Mouse (Mus musculus) neural tube, embryonic 15.5 days (tissue): ENCODE data around the gene Aym1. TPM values are rescaled to one million over a fixed set of nuclear protein-coding genes. Genes with fewer than 3 reads are reported as not detected.
"Not testable (repeated sequence)": the region's sequence is repeated elsewhere in the genome, so short reads cannot be mapped to it uniquely, and the experiment has no call there.

ENCODE experiments used
- ATAC-seq: fragments of 200-750 bp; cut with Nextera tagmentation; 2 replicates; pipeline ENCODE4 v1.8.0; 2017; ENCODE audit warnings: mild to moderate bottlenecking, moderate TSS enrichment, moderate library complexity; ENCODE audit not compliant: low FRiP score
- H3K27ac ChIP-seq: fragments of 300-500 bp; sonication (generic); replicated peaks from 2 replicates; pipeline ENCODE4 v1.5.1; 2015; ENCODE audit warnings: mild to moderate bottlenecking, inconsistent platforms
- H3K27me3 ChIP-seq: fragments of 300-500 bp; sonication (generic); replicated peaks from 2 replicates; pipeline ENCODE4 v1.6.1; 2015; ENCODE audit warnings: inconsistent platforms
- H3K36me3 ChIP-seq: fragments of 300-500 bp; sonication (generic); 2 replicates; pipeline ENCODE4 v1.6.1; 2015; ENCODE audit warnings: inconsistent platforms
- H3K4me1 ChIP-seq: fragments of 300-500 bp; sonication (generic); 2 replicates; pipeline ENCODE4 v1.6.1; 2015; ENCODE audit warnings: inconsistent platforms
- H3K4me2 ChIP-seq: fragments of 300-500 bp; sonication (generic); 2 replicates; pipeline ENCODE4 v1.6.1; 2015; ENCODE audit warnings: inconsistent platforms, mild to moderate bottlenecking, moderate library complexity
- H3K4me3 ChIP-seq: fragments of 300-500 bp; sonication (generic); replicated peaks from 2 replicates; pipeline ENCODE4 v1.5.1; 2015; ENCODE audit warnings: mild to moderate bottlenecking, inconsistent platforms
- H3K9ac ChIP-seq: fragments of 300-500 bp; sonication (generic); replicated peaks from 2 replicates; pipeline ENCODE4 v1.6.1; 2015; ENCODE audit warnings: mild to moderate bottlenecking, inconsistent platforms
- H3K9me3 ChIP-seq: fragments of 300-500 bp; sonication (generic); replicated peaks from 2 replicates; pipeline ENCODE4 v1.6.1; 2016; ENCODE audit warnings: inconsistent platforms
- WGBS: fragments of 180-500 bp; shearing (Covaris S2); methylation state at CpG from one replicate; pipeline ENCODE4 v1.1.7; 2015; ENCODE audit warnings: mixed read lengths; 5-methylcytosine and 5-hydroxymethylcytosine counted together
- polyA plus RNA-seq: library from polyadenylated mRNA; unstranded; fragments of >200 nt; fragmentation: Nextera tagmentation; extraction: Ambion mirVana; gene quantifications from 2 replicates; pipeline ENCODE4 v1.2.1, GENCODE M21; 2015

Aym1 gene
- polyA plus RNA-seq, 1 experiment from 2014 or later = not detected

DNA sequence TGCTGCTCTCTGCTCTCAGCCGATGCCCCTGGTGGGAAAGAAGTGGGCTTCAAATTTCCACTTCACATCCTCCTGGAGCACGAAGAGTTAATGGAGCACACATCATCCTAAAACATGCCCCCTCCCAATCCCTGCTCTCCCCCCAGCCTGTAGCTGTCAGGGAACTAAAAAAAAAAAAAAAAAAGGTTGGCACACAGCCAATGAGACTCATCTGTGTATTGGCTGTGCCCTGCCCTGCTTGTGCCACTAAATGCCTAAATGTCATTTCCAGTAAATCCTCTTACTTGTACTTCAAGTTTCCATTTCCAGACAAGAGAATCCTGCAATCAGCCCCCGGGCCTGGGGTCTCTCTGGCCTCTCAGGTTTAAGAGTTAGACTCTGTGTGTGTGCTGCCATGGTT is 562 bp downstream of the Aym1 start:
- no peaks in the 10 kb centered on the region for H3K36me3 ChIP-seq
- peaks cover 23% of the 10 kb centered on the region for H3K4me1 ChIP-seq
- ATAC-seq = no peak
- WGBS = 50% methylated on average over 3 of the region's 3 CpGs
- no peak overlapping the region for H3K27ac ChIP-seq
- H3K4me3 ChIP-seq = no peak overlapping the region
- H3K27me3 ChIP-seq = peaks cover 9% of the 10 kb centered on the region; the same call in 1 of the 2 replicates
- no peak overlapping the region for H3K9ac ChIP-seq
- no peaks in the 10 kb centered on the region for H3K9me3 ChIP-seq
- no peak overlapping the region for H3K4me2 ChIP-seq

DNA sequence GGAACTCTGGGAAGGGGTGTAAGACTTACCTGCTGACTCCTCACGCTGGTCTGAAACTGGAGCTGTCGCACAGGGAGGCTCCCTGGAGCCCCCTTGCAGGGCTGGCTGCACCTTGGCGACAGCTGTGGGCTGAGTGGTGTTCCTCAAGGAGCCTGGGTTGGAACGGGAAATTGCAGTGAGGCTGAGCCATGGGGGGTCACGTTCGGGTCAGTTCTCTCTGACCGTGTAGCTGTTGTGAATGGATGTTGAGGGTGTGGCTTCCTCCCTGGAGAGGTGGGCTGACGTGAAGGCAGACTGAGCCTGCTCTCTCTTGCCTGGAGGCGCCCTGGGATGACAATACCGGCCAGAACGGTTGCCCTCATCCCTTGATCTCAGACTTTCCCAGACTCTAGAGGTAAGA is 1.7 kb downstream of the Aym1 start:
- peaks cover 7% of the 10 kb centered on the region; the same call in 1 of the 2 replicates for H3K27me3 ChIP-seq
- no peak overlapping the region for H3K4me2 ChIP-seq
- peaks cover 23% of the 10 kb centered on the region for H3K4me1 ChIP-seq
- WGBS = 4% methylated on average over 11 of the region's 11 CpGs
- no peak overlapping the region for H3K4me3 ChIP-seq
- H3K9ac ChIP-seq = no peak overlapping the region
- ATAC-seq = no peak
- H3K27ac ChIP-seq = no peak overlapping the region
- no peaks in the 10 kb centered on the region for H3K36me3 ChIP-seq
- no peaks in the 10 kb centered on the region for H3K9me3 ChIP-seq

DNA sequence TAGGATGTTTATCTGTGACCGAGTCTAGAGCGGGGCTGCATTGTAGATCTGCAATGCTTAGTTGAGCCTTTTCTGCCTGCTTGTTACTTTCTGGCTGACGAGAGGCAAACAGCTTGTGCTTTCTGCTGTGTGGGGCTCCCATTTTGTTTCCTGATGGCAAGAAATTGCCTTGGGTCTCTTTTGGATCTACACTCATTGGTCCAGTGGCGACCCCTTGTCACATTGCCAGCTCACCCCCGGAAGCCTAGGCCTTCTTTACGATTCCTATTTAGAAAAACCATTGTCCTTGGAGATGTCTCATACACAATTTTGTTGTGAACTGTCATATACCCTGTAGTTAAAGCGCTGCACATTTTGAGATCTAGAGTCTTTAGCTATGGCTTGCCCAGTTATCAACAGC is 4.2 kb downstream of the Aym1 start:
- Histone ChIP-seq H3K4me3 (no peak overlapping the region), H3K27ac (no peak overlapping the region), H3K36me3 (no peaks in the 10 kb centered on the region), H3K9me3 (no peaks in the 10 kb centered on the region), H3K27me3 (peaks cover 6% of the 10 kb centered on the region), H3K4me1 (peaks cover 23% of the 10 kb centered on the region), H3K9ac (no peak overlapping the region), H3K4me2 (no peak overlapping the region)
- no peak for ATAC-seq
- WGBS = 56% methylated on average over 7 of the region's 7 CpGs

DNA sequence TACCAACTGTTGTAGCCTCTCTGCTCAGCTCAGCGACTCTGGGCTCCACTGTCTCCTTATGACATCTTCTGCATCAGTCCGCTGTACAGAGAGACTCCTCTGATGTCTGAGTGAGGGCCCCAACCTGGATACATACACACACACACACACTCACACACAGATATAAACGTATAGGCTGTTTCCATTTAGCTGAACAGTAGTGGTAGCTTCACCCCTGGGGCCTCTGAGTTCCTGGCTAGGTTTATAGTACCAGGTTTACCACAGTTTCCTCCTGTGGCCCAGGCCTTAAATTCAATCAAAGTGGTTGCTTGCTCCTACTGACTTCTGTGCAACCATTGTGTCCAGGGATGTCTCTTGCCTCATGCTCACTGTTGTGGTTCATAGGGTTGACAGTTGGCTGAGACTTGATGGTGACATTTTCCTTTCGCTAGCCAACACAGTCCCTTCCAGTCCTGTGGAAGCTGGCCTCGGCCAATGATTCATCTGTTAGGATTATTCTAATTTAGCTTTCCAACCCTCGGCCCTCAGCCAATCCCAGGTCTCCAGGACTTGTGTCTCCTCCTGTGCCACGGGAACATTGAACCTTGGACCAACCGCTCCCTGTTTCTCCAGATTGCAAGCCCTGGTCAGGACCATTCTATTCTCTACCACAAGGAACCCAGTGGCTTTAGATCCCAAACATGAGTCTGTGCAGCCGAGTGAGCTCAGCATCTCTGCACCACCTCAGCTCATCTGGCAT is 5.3 kb downstream of the Aym1 start:
- H3K36me3 ChIP-seq = no peaks in the 10 kb centered on the region
- peaks cover 6% of the 10 kb centered on the region for H3K27me3 ChIP-seq
- no peak overlapping the region for H3K27ac ChIP-seq
- ATAC-seq = no peak
- H3K4me2 ChIP-seq = no peak overlapping the region
- H3K4me3 ChIP-seq = no peak overlapping the region
- H3K4me1 ChIP-seq = peaks cover 16% of the 10 kb centered on the region
- WGBS = 83% methylated on average over 9 of the region's 9 CpGs
- no peak overlapping the region for H3K9ac ChIP-seq
- no peaks in the 10 kb centered on the region for H3K9me3 ChIP-seq

DNA sequence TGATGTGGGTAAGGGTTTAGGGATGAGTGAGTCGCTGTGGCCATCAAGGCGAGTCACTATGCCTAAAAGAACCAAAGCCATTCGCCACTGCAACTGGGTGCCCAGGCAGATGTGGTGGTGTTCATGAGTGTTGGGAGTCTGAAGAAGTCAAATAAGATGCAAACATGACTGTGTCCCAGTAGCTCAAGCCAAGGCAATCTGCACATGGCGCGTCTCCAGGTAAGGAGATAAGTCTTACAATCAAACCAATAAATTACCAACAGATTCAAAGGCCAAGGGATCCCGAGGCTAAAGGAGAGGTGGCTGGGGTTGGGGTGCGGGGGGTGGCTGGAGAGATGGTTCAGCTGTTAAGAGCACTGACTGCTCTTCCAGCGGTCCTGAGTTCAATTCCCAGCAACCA is 6.1 kb downstream of the Aym1 start:
- no peaks in the 10 kb centered on the region for H3K9me3 ChIP-seq
- H3K4me1 ChIP-seq = peaks cover 11% of the 10 kb centered on the region
- ATAC-seq = no peak
- WGBS = 88% methylated on average over 8 of the region's 8 CpGs
- H3K27ac ChIP-seq = no peak overlapping the region
- H3K36me3 ChIP-seq = no peaks in the 10 kb centered on the region
- H3K4me2 ChIP-seq = no peak overlapping the region
- no peak overlapping the region for H3K9ac ChIP-seq
- no peak overlapping the region for H3K4me3 ChIP-seq
- H3K27me3 ChIP-seq = peaks cover 6% of the 10 kb centered on the region

DNA sequence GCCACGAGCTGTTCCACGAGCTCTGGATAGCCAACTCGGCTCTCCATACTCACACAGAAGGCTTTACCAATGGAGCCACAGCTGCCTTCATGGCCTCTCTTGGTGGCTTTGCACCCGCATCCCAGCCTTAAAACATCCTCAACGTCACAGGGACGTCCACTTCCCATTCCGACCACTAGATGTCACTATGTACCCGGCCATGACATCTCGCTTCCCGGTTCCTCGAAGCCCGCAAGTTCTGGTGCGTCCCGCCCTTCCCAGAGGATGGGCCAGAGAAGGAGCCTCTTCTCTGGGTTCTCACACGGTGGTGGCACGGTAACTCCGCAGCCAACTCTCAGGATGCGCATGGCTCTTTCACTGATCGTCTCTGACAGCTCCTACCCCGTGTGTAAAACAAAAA is 8.8 kb downstream of the Aym1 start:
- no peak overlapping the region for H3K9ac ChIP-seq

DNA sequence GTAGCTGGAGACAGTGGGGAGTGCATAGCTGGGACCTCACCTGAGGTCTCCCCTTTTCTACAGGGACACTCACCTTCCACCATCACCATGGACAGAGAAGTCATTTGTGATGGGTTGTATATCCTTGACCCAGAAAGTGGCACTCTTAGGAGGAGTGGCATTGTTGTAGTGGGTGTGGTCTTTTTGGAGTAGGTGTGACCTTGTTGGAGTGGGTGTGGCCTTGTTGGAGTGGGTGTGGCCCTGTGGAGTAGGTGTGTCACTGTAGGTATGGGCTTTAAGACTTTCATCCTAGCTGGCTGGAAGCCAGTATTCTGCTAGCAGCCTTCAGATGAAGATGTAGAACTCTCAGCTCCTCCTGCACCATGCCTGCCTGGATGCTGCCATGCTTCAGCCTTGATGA is 10.6 kb downstream of the Aym1 start:
- not testable (repeated sequence) for H3K4me3 ChIP-seq

More for the DNA sequence above, 8.8 kb downstream of the Aym1 start:
- H3K27me3 ChIP-seq = peaks cover 6% of the 10 kb centered on the region
- no peaks in the 10 kb centered on the region for H3K9me3 ChIP-seq
- 3% methylated on average over 20 of the region's 20 CpGs for WGBS
- H3K4me1 ChIP-seq = peaks cover 4% of the 10 kb centered on the region; the same call in 1 of the 2 replicates
- H3K4me2 ChIP-seq = no peak overlapping the region
- no peak overlapping the region for H3K27ac ChIP-seq
- no peak overlapping the region for H3K4me3 ChIP-seq
- H3K36me3 ChIP-seq = no peaks in the 10 kb centered on the region
- ATAC-seq = peak; percentile 47; the same call in 1 of the 2 replicates

DNA sequence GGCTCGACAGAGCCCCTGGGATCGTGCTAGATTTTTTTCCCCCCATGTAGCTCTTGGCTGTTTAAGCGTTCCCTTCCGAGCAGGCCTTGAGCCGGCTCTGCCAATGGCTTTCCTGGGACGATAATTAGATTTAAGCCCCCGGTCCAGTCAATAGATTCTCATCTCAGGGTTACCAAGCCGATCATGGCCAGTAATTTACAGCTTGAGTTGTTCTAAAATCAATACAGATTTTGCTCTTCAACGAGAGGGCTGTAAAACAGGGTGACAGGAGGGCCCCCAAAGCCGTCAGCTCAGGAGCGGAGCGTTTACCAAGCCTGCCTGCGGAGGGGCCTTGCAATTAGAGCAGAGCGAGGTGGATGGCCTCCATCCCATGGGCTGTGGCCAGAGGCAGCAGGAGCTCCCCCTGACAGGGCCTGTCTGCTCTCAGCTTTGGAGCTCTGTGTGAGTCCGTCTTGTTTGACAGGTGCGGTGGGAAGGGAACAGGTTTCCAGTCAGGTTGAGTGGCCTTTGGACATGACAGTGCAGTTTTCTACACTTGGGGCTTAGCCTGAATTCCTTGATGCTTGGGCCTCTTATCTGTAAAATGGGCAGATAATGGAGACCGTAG is 12.3 kb downstream of the Aym1 start:
- H3K4me2 ChIP-seq = no peak overlapping the region
- H3K4me1 ChIP-seq = peaks cover 21% of the 10 kb centered on the region
- H3K4me3 ChIP-seq = no peak overlapping the region
- peaks cover 4% of the 10 kb centered on the region for H3K27me3 ChIP-seq
- H3K9me3 ChIP-seq = no peaks in the 10 kb centered on the region
- WGBS = 68% methylated on average over 17 of the region's 17 CpGs
- no peak for ATAC-seq
- H3K36me3 ChIP-seq = no peaks in the 10 kb centered on the region
- 0 out of 2 replicates have a peak overlapping the region, but pooled peaks have one; percentile 3 for H3K27ac ChIP-seq
- no peak overlapping the region for H3K9ac ChIP-seq

More for the DNA sequence above, 10.6 kb downstream of the Aym1 start:
- H3K27me3 ChIP-seq, H3K36me3 ChIP-seq, H3K4me2 ChIP-seq, H3K9me3 ChIP-seq, ATAC-seq, H3K9ac ChIP-seq, H3K4me1 ChIP-seq, H3K27ac ChIP-seq: not testable (repeated sequence)

DNA sequence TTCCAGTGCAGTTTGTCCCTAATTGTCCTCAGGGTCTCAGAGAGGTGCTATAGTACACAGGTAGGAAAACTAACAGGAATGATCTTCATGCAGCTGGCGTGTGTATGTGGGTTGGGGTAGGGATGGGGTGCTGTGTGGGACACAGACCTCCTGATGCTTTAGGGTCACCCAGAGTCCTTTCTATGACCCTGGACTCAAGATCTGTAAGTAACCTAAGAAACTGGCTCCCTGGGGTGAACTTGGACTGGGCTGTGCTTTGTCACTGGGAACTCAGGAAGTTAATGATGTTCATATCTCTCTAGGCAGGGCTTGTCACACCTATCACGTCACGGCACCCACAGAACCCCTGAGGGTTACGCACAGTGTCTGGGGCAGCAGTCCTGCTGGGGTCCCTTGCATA is 15.4 kb downstream of the Aym1 start:
- H3K4me3 ChIP-seq = no peak overlapping the region
- no peaks in the 10 kb centered on the region for H3K27me3 ChIP-seq
- H3K36me3 ChIP-seq = no peaks in the 10 kb centered on the region
- 0 out of 2 replicates have a peak overlapping the region, but pooled peaks have one; percentile 8 for H3K9ac ChIP-seq
- 0 out of 2 replicates have a peak, but pooled peaks have one; percentile 15 for ATAC-seq
- peaks cover 21% of the 10 kb centered on the region for H3K4me1 ChIP-seq
- 54% methylated on average over 4 of the region's 4 CpGs for WGBS
- peak overlapping the region; percentile 51 for H3K4me2 ChIP-seq
- H3K27ac ChIP-seq = peak overlapping the region; percentile 78; the same call in 1 of the 2 replicates
- no peaks in the 10 kb centered on the region for H3K9me3 ChIP-seq

DNA sequence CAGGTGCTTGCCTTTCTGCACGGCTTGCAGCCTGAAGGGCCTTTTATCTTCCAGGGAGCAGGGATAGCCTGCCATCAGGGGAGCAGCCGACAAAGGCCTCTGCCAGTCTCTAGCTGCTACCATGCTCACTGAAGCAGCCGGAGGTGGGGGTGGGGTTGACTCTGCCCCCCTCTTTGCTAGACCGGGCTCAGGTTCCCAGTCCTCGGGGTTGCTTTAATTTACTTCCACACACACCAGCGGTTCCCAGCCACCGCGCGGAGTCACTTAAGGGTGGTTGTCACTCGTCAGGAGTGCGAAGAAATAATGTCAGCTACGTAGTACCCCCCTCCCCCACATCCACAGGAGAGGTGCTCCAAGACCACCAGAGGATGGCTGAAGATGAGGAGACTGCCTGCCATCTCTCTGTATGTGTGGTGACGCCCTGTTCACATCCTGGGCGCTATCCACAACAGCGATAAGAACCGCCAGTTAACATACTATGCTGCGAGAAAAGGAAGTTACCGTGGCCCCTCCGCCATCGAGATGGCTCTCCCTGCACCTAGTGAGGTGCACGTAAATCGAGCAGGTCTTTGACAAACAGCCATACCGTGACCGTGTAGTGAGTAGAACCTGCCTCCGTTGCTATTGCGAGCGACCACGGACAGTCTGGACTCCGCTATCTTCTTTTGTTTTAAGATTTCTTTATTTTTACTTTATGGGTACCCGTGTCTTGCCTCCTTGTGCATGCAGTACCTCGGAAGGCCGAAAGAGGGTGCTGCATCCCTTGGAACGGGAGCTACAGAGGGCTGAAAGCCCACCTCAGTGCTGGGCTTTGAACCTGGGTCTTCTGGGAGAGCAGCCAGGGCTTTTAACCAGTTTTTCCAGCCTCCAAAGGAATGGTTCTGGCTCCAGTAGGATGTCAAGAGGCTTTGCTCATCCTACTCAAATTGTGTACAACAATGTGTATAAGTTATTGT is 16.2 kb downstream of the Aym1 start:
- Histone ChIP-seq H3K36me3 (no peaks in the 10 kb centered on the region), H3K9ac (0 out of 2 replicates have a peak overlapping the region, but pooled peaks have one; percentile 8), H3K4me1 (peaks cover 21% of the 10 kb centered on the region), H3K27ac (peak overlapping the region; percentile 78), H3K4me2 (peak overlapping the region; percentile 51), H3K27me3 (no peaks in the 10 kb centered on the region), H3K9me3 (no peaks in the 10 kb centered on the region), H3K4me3 (peak overlapping the region; percentile 22)
- ATAC-seq = peak; percentile 66
- 2% methylated on average over 33 of the region's 33 CpGs for WGBS

DNA sequence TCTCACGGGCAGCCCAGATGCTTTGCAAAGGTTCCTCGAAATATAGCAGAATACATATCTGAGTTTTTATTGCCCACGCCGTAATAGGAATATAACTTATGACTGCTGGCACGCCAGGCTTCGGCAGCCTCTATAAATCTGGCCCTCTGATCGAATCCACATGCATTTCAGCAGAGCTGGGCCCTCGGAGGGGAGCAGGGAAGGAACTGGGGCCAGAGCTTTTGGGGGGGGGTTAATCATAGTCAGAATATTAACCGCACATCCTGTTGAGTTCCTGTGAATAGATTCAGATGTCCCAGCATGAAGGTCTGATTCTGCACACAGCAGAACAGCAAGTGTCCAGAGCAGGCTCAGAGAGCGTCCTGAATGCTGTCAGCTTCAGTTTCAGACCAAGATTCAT is 17.2 kb downstream of the Aym1 start:
- Histone ChIP-seq H3K27ac (peak overlapping the region; percentile 78), H3K9ac (no peak overlapping the region; the same call in 1 of the 2 replicates), H3K4me1 (peaks cover 21% of the 10 kb centered on the region), H3K36me3 (no peaks in the 10 kb centered on the region), H3K4me2 (no peak overlapping the region), H3K9me3 (no peaks in the 10 kb centered on the region), H3K27me3 (no peaks in the 10 kb centered on the region), H3K4me3 (no peak overlapping the region)
- no peak for ATAC-seq
- WGBS = 54% methylated on average over 10 of the region's 10 CpGs
